Mouse (Mus musculus) Muller cell, postnatal 12 days (primary cell): ENCODE measurements around the gene Rcn2.
"Not testable (repeated sequence)": the region's sequence is repeated elsewhere in the genome, so short reads cannot be mapped to it uniquely, and the experiment has no call there.

ENCODE experiments used
- DNase-seq: peaks from one replicate; pipeline ENCODE4 v3.0.0-alpha.2; 2015; ENCODE audit errors: inconsistent ontology term

Rcn2 gene

GRCm38 (mm10) chr9:56041372-56042180 is at the start of gene Rcn2:
Rcn2 (plus strand) TSS chr9:56041845.
- peak; percentile 97 for DNase-seq

DNA sequence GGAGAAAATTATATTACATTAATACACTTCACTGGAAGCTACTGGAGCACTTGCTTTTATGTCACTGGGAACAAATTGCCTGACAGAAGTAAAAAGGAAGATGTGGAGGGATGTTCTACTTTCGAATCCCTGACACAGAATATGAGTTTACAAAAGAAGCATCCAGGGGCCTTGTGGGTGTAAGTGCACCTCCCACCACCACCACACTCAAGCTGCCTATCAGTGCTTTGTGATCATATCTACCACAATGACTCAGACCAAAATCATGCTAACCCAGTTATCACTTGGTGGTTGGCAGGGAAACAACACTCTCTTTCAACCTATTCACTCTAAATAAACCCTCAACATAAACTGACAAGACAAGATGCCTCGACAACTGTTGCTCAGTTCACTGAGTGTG is 37.0 kb upstream of the Rcn2 start:
- not testable (repeated sequence) for DNase-seq

- DNase-seq: no peak
These were observed 31.2 kb upstream of the Rcn2 start, which contains the start of gene 4930563M21Rik for GRCm38 (mm10) chr9:56010450-56010849. 4930563M21Rik (minus strand) TSS chr9:56010550.

DNA sequence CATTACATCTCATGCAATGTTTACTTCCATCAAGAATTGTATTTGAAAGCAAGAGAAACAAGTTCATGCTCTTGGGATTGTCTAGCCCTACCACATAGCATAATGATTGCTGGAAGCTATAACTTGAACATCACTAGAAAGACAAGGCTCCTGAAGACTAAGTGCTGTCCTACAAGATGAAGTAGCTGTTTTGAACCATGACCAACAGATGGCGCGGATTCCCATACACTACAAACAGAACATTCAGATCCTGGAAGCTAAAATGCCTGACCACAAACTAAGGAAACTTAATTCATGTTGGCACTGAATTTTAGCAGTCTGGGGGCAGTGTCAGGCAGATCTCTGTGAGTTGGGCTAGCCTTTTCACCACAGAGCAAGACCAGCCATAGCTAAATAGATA is 16.9 kb upstream of the Rcn2 start:
- DNase-seq: no peak

DNA sequence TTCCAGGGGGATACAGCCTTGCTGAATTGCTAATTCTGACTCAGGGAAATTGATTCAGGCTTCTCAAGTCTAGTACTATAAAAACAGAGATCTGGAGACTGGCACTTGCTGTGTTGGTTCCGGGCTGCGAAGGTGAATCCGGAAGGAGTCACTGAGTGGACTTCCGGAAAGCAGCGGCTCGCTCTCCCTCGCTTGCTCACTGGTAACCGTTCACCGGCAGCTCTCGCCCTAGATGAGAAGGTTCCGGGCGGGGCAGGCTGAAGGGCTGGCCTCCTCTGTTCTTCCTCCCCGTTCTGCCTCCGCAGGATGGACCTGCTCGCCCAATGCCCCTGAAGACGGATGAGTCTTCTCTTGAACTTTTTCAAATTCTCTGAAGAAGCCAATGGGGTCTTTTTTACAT is 14.4 kb upstream of the Rcn2 start:
- no peak for DNase-seq

- DNase-seq: no peak
These were observed 9.4 kb upstream of the Rcn2 start for GRCm38 (mm10) chr9:56032219-56032618.

- DNase-seq: no peak
These were observed 556 bp downstream of the Rcn2 start for GRCm38 (mm10) chr9:56042181-56042621.

DNA sequence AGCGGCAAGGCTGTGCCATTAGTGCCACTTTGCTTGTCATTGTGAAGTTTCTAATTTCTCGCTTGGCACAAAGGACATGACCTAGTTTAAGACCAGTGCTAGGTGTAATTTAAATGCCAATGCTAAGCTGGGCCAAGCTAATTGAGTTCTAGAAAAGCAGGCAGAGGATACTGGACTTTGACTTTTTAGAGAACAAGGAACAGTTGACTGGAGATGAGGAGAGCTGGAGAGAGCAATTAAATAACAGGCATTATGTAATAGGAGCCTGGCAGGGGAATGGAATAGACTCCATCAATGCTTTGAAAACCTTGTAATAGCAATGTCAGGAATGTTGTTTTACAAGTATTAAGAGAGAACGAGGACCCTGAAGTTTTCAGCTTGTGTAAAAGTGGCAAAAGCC is 12.2 kb downstream of the Rcn2 start:
- peak; percentile 58 for DNase-seq

GRCm38 (mm10) chr9:56056147-56056546 is 14.5 kb downstream of the Rcn2 start:
- no peak for DNase-seq

GRCm38 (mm10) chr9:56062336-56062735 is 20.7 kb downstream of the Rcn2 start:
- DNase-seq: no peak

DNA sequence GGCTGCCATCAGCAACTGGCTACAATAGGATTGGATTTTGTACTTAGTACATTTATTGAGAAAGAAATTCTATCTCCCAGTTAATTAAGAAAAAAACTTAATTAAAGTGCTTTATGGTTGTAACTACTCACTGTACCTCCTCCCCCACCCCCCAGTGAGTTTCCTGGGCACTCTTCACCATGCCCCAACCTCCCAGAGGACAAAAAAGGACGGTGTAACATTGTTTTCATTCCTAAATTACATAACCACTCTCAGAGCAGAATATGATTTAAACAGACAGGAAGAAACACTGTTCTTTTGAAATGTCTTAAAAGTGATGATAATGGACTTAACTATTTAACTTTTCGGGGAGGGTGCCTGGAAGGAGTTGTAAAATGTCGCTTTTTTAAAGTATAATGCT is 23.4 kb downstream of the Rcn2 start:
- peak; percentile 78 for DNase-seq

DNA sequence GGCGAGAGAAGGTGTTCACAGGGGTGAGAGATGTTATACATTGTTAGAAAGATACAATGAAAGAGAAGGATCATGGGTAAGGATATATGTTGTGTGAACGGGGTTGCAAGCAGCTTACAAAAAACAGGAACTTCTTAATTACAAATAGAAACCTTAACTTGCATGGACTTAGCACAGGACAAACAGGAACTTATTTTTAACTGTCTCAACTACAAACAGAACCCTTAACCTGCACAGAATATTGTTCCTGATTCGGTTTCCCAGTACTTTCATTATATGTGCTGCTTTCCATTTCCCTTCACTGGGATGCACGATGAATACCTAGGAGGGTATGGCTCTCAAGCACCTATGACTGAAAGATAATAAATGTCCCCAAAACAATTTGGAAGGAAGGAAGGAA is 26.3 kb downstream of the Rcn2 start:
- no peak for DNase-seq

GRCm38 (mm10) chr9:56068630-56069029 is 27.0 kb downstream of the Rcn2 start:
- no peak for DNase-seq

- DNase-seq: no peak
These were observed 31.2 kb downstream of the Rcn2 start for GRCm38 (mm10) chr9:56072861-56073260.

- DNase-seq: no peak
These were observed 33.2 kb downstream of the Rcn2 start for GRCm38 (mm10) chr9:56074863-56075262.

GRCm38 (mm10) chr9:56075264-56075663 is 33.6 kb downstream of the Rcn2 start:
- peak; percentile 85 for DNase-seq

DNA sequence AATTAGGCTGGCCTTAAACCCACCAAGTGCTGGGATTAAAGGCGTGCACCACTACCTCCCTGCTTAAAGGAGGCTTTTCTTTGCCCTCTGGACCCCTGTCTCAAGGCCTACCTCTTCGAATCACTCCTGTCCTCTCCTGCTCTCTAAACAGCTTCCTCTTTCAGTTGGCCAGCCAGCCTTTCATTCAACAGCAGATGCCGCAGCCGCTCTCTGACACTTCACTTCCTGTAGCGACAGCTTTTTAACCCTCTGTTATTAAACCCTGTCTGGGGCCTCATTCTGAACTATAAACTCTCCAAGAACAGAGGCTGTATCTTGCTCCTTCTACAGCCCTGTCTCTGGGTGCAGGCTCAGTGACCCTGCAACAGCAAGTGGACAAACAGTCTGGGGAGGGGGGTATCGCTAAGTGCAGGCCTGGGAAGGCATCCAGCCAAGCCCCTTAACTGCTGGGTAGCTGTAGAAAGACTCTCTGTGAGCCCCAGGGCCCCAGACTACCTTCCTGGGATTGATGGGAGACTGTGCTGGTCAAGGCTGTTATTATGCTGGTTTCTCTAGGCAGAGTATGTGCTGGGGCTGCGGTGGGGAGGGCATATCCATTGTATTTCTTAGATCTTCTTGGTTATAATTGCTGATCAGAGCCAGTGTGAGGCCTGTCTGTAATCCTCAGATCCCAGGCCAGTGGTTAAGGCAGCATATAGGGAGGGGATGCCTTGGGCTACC is 34.4 kb downstream of the Rcn2 start:
- peak; percentile 30 for DNase-seq

GRCm38 (mm10) chr9:56079587-56079986 is 37.9 kb downstream of the Rcn2 start:
- no peak for DNase-seq

GRCm38 (mm10) chr9:56086524-56086923 is 44.9 kb downstream of the Rcn2 start:
- DNase-seq: no peak

GRCm38 (mm10) chr9:56089778-56090520 is 48.3 kb downstream of the Rcn2 start, which contains the start of gene Pstpip1:
Pstpip1 (plus strand) TSS chr9:56089962.
- peak; percentile 87 for DNase-seq

DNA sequence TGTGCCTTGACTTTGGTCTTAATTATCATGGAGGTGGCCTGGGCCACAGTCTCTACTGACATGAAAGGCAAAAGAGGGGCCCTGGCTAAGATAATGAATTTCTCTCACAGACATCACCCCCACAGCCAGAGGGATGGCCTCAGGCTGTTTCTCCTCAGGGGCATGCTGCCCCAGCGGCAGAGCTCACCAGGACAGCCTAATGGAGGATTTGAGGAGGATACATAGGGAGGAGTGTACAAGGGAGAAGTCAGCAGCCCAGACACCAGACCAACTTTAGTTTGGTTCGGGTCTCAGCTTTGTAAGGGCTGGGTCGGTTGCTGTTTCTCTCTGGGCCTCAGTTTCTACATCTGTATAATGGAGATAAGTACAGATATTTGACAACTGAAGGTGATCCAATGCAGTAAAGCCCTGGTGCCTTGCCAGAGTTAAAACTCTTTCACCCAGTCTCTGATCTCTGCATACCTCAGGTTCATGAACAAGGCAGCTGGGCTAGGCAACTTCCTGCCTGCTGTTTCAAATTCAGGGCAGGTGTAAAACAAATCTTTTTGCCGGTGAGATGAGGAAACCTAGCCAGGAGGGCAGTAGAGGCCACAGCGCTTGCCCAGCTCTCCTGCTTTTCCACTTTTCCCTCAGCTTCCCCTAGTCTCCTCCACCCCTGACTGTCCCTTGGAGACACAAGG is 49.0 kb downstream of the Rcn2 start:
- no peak for DNase-seq

DNA sequence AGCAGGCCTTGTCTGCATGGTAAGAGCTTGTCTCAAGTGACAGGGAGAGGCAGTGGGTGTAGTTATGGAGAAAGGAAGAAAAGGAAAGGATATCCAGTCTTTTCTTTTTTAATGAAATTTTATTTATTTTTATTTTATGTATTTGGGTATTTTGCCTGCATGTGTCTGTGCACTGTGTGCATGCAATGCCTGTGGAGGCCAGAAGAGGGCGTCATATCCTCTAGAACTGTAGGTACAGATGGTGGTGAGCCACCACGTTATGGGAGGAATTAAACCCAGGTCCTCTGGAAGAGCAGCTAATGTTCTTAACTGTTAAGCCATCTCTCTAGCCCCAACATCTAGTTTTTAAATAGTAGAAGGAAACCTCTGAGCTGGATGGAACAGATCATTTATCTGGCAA is 50.5 kb downstream of the Rcn2 start:
- DNase-seq: no peak
